In genomic region chr9:56662946-56663345, GRCm38 (mm10) we compare ENCODE assay signal across 21 mouse cellular contexts.
DNase-seq lines count a peak whose midpoint lies in the region; ATAC-seq lines count a peak whose summit lies in the region.
"Had no signal": no experiment of that assay in that cellular context is flagged by ENCODE, and none has a peak within 500 bp of the region (broad histone marks: within the 10 kb centered on the region; RNA-seq: fewer than 3 reads in every experiment).

No protein-coding gene starts in this region.

- no peak overlapping the region for H3K4me2 ChIP-seq in midbrain, embryonic 13.5 days (replicated peaks)
- H3K4me2 ChIP-seq: heart, embryonic 13.5 days; limb, embryonic 15.5 days; lung, embryonic 14.5 days had no signal

- DNase-seq in layer of hippocampus, adult 18-20 months (ENCODE audit: low spot score in 2 of 2), result peak; percentile 44 to 61
- no peak for DNase-seq in layer of hippocampus, postnatal 14 days (ENCODE audit: low spot score in 2 of 2)
- DNase-seq in midbrain, embryonic 10.5 days (ENCODE audit: low spot score), result no peak
- peak; percentile 66 for DNase-seq in left cerebral cortex, postnatal 36 days (ENCODE audit: low spot score in 2 of 2)
- DNase-seq in right cerebral cortex, postnatal 36 days (ENCODE audit: low spot score in 2 of 2), result peak; percentile 64 to 70
- DNase-seq in adrenal gland, postnatal 25 days, result no peak
- DNase-seq: adrenal gland, adult 8-10 months; cerebellum, adult 8-10 months; gastrocnemius, postnatal 25 days; heart, adult 18-20 months; heart, postnatal 14 days; kidney, postnatal 4 days; lung, embryonic 14.5 days; midbrain, embryonic 14.5 days had no signal

- no peaks in the 10 kb centered on the region for H3K36me3 ChIP-seq in midbrain, embryonic 13.5 days
- H3K36me3 ChIP-seq in midbrain, embryonic 10.5 days, result no peaks in the 10 kb centered on the region
- H3K36me3 ChIP-seq: heart, embryonic 13.5 days; limb, embryonic 15.5 days had no signal

- H3K4me1 ChIP-seq in midbrain, embryonic 13.5 days (replicated peaks), result peaks cover 8% of the 10 kb centered on the region; the same call in 1 of the 2 replicates
- peaks cover 4% of the 10 kb centered on the region; the same call in 1 of the 2 replicates for H3K4me1 ChIP-seq in midbrain, embryonic 10.5 days
- H3K4me1 ChIP-seq: heart, embryonic 13.5 days; limb, embryonic 15.5 days had no signal

- H3K27ac ChIP-seq in midbrain, embryonic 13.5 days, result no peak overlapping the region
- no peak overlapping the region for H3K27ac ChIP-seq in midbrain, embryonic 10.5 days (replicated peaks)
- H3K27ac ChIP-seq: heart, embryonic 13.5 days; hindbrain, postnatal 0 days; limb, embryonic 15.5 days; liver, embryonic 14.5 days had no signal

- no peak overlapping the region for H3K9ac ChIP-seq in midbrain, embryonic 13.5 days (replicated peaks)
- H3K9ac ChIP-seq: heart, embryonic 13.5 days; limb, embryonic 15.5 days; liver, embryonic 14.5 days; lung, embryonic 14.5 days had no signal

- intact Hi-C loops in left cerebral cortex, postnatal 36 days (cut with DNase I), result no loop called here

- WGBS in midbrain, embryonic 13.5 days, result 72% methylated on average over 7 of the region's 7 CpGs
- WGBS in midbrain, embryonic 10.5 days, result 87% methylated on average over 7 of the region's 7 CpGs

- no peak overlapping the region for H3K4me3 ChIP-seq in midbrain, embryonic 13.5 days (replicated peaks)
- H3K4me3 ChIP-seq in midbrain, embryonic 10.5 days, result no peak overlapping the region
- H3K4me3 ChIP-seq: heart, embryonic 13.5 days; limb, embryonic 15.5 days had no signal

- H3K9me3 ChIP-seq in midbrain, embryonic 13.5 days, result no peaks in the 10 kb centered on the region
- H3K9me3 ChIP-seq in midbrain, embryonic 10.5 days (replicated peaks), result no peaks in the 10 kb centered on the region
- H3K9me3 ChIP-seq: heart, embryonic 13.5 days; limb, embryonic 15.5 days had no signal

- ATAC-seq in midbrain, embryonic 13.5 days, result peak; percentile 19; the same call in 1 of the 2 replicates
- ATAC-seq: activated CD4-positive, CD25-positive, alpha-beta regulatory T cell, adult 4 months; hindbrain, postnatal 0 days; intestine, embryonic 16.5 days had no signal

- 0 out of 2 replicates have a peak, but pooled peaks cover 10% of the 10 kb centered on the region for H3K27me3 ChIP-seq in midbrain, embryonic 13.5 days
- H3K27me3 ChIP-seq in midbrain, embryonic 10.5 days (ENCODE audit: low read depth, poor library complexity, severe bottlenecking), result no peaks in the 10 kb centered on the region

Comparison
In these comparisons a context has a peak if more than half of its experiments do, and no peak if none do; other contexts are left out.
1. DNase-seq: peak in layer of hippocampus, adult 18-20 months (2 of 2), left cerebral cortex, postnatal 36 days (2 of 2) and right cerebral cortex, postnatal 36 days (2 of 2); none in layer of hippocampus, postnatal 14 days (0 of 2), midbrain, embryonic 10.5 days (single experiment) and adrenal gland, postnatal 25 days (single experiment).